9 mouse cellular contexts compared by ENCODE assay signal in genomic region chr3:144164665-144165385, GRCm38 (mm10). TPM values are rescaled to one million over a fixed set of nuclear protein-coding genes. Genes with fewer than 3 reads are reported as not detected.
DNase-seq lines count a peak whose midpoint lies in the region; ATAC-seq lines count a peak whose summit lies in the region.
"Had no signal": no experiment of that assay in that cellular context is flagged by ENCODE, and none has a peak within 500 bp of the region (broad histone marks: within the 10 kb centered on the region; RNA-seq: fewer than 3 reads in every experiment).

No protein-coding gene starts in this region.

- ATAC-seq in neural tube, embryonic 15.5 days (ENCODE audit: low FRiP score): 0 out of 2 replicates have a peak, but pooled peaks have one; percentile 47
- ATAC-seq in forebrain, embryonic 14.5 days: peak; percentile 34; the same call in 1 of the 2 replicates

- no peaks in the 10 kb centered on the region for H3K9me3 ChIP-seq in neural tube, embryonic 15.5 days (replicated peaks)
- no peaks in the 10 kb centered on the region for H3K9me3 ChIP-seq in forebrain, embryonic 14.5 days (replicated peaks; ENCODE audit: control insufficient read depth, low read length)
- H3K9me3 ChIP-seq: limb, embryonic 12.5 days had no signal

- 64% methylated on average over 9 of the region's 9 CpGs for WGBS in neural tube, embryonic 15.5 days
- WGBS in forebrain, embryonic 14.5 days: 25% methylated on average over 9 of the region's 9 CpGs

- H3K36me3 ChIP-seq in neural tube, embryonic 15.5 days: no peaks in the 10 kb centered on the region
- H3K36me3 ChIP-seq in forebrain, embryonic 14.5 days (ENCODE audit: control insufficient read depth, insufficient read depth, low read length): no peaks in the 10 kb centered on the region
- H3K36me3 ChIP-seq: limb, embryonic 12.5 days had no signal

- no peak overlapping the region for H3K9ac ChIP-seq in neural tube, embryonic 15.5 days (replicated peaks)
- no peak overlapping the region for H3K9ac ChIP-seq in forebrain, embryonic 14.5 days (ENCODE audit: low read length)
- H3K9ac ChIP-seq: limb, embryonic 12.5 days had no signal

- H3K4me1 ChIP-seq in neural tube, embryonic 15.5 days: peaks cover 2% of the 10 kb centered on the region; the same call in 1 of the 2 replicates
- H3K4me1 ChIP-seq in forebrain, embryonic 14.5 days (ENCODE audit: control insufficient read depth, insufficient read depth, low read length): peaks cover 10% of the 10 kb centered on the region; the same call in 1 of the 2 replicates

- no peak overlapping the region for H3K4me3 ChIP-seq in neural tube, embryonic 15.5 days (replicated peaks)
- no peak overlapping the region for H3K4me3 ChIP-seq in forebrain, embryonic 14.5 days (ENCODE audit: low read depth, low read length)
- H3K4me3 ChIP-seq: limb, embryonic 12.5 days had no signal

- no peak for DNase-seq in neural tube, embryonic 10.5 days (ENCODE audit: extremely low spot score, low spot score)
- peak; percentile 59 for DNase-seq in forebrain, embryonic 14.5 days (ENCODE audit: low spot score)
- DNase-seq in kidney, postnatal 36 days: peak; percentile 85
- DNase-seq in yolk sac, embryonic 10.5 days (ENCODE audit: low spot score): peak; percentile 62
- DNase-seq in cerebellum, adult 8-10 months: no peak
- DNase-seq in frontal cortex, postnatal 36 days (ENCODE audit: low spot score in 2 of 2): no peak
- DNase-seq in B cell, adult 2 months: no peak

- no peak overlapping the region for H3K27ac ChIP-seq in neural tube, embryonic 15.5 days (replicated peaks)
- H3K27ac ChIP-seq in forebrain, embryonic 14.5 days (ENCODE audit: low read depth, low read length): no peak overlapping the region
- H3K27ac ChIP-seq: limb, embryonic 12.5 days had no signal

- no peak overlapping the region for H3K4me2 ChIP-seq in neural tube, embryonic 15.5 days
- H3K4me2 ChIP-seq in forebrain, embryonic 14.5 days (ENCODE audit: low read length): no peak overlapping the region
- H3K4me2 ChIP-seq: limb, embryonic 12.5 days had no signal

- H3K27me3 ChIP-seq in neural tube, embryonic 15.5 days (replicated peaks): no peaks in the 10 kb centered on the region
- H3K27me3 ChIP-seq in forebrain, embryonic 14.5 days (replicated peaks; ENCODE audit: control insufficient read depth, insufficient read depth, low read length): peaks cover 5% of the 10 kb centered on the region; the same call in 1 of the 2 replicates
- H3K27me3 ChIP-seq: limb, embryonic 12.5 days had no signal

RNA-seq across cellular contexts. Expression of gene Lmo4, which starts 40.2 kb away (rescaled TPM):
- polyA plus RNA-seq in neural tube, embryonic 15.5 days (2015; fragmentation: Nextera tagmentation; extraction: Ambion mirVana): 82.3 and 96.5 TPM in 2 replicates
- 114 and 123 TPM in 2 replicates for polyA plus RNA-seq in forebrain, embryonic 14.5 days (2014; fragmentation: Nextera tagmentation; extraction: Ambion mirVana)

Comparison
In these comparisons a context has a peak if more than half of its experiments do, and no peak if none do; other contexts are left out.
1. DNase-seq: peak in forebrain, embryonic 14.5 days (single experiment), kidney, postnatal 36 days (2 of 2) and yolk sac, embryonic 10.5 days (single experiment); none in neural tube, embryonic 10.5 days (single experiment), cerebellum, adult 8-10 months (single experiment), frontal cortex, postnatal 36 days (0 of 2) and B cell, adult 2 months (0 of 2).